Mouse (Mus musculus) right cerebral cortex, postnatal 4 days (tissue): ENCODE measurements at regions not wholly inside any gene's neighbourhood (a gene's known extent, or its start where the extent isn't known, plus 50 kb on each side); places are given as distances from the start of the nearest gene placed in this dataset.

Experiments used
- DNase-seq: peaks from one replicate; pipeline ENCODE4 v3.0.0-alpha.2; 2022

DNA sequence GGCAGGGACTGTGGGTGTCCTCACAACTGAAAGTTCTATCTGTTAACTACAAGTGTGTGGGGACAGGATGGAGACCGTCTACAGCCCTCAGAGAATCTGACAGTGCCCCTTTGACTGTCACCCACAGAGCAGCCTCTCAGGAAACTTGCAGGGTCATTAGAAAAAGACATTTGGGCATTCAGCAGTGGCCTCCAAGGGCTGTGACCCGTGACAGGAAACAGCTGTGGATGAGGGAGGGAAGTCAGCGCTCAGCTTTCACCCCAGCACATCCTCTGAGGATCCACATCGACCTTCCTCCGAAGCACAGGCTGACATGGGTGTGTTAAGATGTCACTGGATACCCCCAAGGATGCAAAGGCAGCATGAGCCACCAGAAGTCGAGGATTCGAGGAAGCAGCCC, 106.3 kb upstream of the Sulf2 start:
- DNase-seq, result no peak

DNA sequence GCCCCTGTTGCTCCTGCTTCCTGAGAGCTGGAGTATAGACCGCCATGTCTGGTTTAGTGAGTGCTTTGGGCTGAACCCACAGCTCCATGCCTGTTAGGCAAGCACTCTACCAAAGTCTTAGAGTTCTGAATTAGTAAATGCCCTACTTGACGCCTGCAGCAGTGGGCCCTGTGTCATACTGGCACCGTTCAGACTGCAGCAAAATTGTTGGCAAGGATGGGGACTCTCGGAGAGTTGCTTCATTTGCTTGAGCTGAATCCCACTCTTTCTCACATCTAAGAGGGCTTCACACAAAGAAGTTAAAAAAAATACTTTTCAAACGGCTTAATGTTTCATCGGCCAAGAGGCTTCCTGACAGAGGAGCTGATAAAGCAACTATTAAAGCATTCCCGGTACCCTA, 105.6 kb upstream of the Sulf2 start:
- no peak for DNase-seq

DNA sequence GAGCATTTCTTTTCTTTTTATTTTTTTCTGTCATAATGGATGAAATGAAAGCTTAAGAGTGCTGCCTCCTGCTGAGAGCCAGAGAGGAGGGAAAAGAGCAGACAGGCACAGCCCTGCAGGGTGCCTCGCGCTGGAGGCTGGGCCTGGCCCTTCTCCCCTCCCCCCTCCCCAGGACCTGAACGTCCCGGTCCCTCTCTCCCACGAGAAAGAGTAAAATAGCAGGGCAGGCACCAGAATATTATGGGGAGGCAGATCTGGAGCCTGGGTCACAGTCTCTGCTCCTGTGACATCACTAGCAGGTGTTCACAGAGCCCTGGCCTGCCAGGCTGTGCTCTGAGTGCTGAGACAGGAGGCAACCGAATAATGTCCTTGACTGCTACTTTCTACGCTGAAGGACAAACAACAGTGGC, 103.3 kb upstream of the Sulf2 start:
- DNase-seq, result no peak

DNA sequence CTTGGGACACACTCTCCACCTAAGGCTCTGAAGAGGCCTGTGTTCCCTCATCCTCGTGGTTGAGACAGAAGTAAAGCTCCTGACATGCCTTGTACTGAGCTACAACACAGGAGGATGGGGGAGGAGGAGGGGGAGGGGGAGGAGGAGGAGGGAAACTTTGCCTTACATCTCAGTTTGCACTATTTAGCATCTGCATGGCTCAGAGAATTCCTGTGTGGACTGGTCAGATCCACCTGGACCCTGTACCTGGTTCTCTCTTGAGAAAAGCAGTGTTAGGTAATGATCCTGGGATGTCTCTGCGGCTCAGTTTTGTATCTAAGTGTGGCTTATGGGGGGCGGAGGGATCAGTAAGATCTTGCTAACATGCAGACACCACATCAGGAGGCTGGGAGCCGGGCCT, 102.2 kb upstream of the Sulf2 start:
- DNase-seq, result no peak

DNA sequence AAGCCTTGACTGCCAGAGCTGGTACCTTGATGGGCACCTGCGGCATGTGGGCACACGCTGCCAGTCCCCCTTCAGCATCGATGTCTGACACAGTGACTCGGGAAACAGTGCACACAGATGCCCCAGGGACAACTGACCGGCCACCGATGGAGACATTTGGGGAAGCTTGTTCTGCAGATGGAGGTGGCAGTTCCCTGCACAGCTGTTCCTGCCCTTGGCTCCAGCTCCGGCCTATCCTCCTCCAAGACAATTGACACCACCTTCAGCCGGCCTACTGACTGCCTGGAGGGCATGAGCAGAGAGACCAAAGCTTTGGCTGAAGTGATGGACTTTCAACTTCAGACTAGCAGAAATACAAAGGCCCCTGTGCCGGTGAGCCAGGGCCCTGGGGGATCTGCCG, 100.7 kb upstream of the Sulf2 start:
- no peak for DNase-seq

DNA sequence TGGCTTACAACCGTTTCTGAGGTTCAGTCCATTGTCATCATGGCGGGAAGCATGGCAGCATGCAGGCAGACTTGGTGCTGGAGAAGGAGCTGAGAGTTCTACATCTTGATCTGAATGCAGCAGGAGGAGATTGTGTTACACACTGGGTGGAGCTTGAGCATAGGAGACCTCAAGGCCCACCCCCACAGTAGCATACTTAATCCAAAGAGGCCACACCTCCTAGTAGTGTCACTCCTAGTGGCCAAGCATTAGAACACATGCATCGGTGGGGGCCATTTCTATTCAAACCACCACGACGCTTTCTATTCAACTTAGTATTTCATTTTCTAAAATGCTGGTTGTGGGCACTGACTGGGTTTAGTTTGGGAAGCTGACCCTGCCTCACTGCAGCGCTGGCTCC, 99.1 kb upstream of the Sulf2 start:
- DNase-seq, result no peak

DNA sequence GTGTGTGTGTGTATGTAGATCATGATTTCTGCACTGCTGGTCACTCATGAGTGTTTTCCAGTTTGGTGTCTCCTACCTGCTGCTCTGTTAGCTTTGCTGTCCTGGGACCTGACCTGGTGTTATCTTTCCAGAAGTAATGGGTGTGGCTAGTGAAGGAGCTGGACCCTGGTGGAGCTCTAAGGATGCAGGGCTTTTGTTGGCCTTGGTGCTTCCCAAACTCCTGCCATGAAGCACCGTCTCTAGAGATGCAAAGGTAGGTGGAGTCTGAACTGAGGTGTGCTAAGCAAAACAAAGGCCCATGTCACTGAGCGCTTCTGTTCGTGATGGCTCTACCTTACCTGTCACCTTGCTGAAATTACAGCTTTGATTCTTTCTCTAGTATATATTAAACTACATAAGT, 96.6 kb upstream of the Sulf2 start:
- no peak for DNase-seq

DNA sequence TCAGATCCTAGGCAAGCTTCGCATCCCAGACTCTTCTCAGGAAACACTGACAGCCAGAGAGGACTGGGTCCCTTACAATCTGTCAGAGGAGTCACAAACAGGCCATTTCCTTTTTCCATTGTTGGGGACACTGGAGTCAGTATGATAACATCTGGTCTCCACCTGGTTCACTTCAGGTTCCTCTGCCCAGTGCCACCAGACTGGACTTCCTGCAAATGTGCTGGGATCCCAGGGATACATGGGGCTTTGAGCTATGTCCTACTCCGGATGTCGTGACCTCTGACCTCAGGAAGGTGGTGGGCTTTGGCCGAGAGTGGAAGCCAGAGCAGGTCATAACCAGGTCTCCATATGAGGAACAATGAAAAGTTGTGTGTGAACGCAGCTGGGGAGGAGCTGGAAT, 96.0 kb upstream of the Sulf2 start:
- DNase-seq, result no peak

DNA sequence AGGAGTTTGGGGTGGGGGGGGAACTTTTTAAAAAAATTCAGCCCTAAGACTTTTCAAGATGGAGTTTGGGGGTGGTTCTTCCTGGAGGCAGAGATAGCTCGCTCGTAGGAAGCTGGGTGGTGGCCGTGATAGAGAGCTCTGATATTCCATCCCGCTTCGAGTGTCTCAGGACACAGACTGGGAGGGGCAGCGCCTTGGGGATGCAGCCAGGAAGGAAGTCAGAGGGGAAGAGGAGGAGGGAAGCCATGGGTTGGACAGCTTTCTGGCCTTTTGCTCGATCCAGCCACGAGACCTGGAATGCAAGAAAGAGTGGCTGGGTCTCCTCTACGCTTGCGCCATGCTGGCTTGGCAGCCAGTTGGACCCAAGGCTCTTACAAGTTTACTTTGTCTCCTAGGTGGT, 95.1 kb upstream of the Sulf2 start:
- no peak for DNase-seq

DNA sequence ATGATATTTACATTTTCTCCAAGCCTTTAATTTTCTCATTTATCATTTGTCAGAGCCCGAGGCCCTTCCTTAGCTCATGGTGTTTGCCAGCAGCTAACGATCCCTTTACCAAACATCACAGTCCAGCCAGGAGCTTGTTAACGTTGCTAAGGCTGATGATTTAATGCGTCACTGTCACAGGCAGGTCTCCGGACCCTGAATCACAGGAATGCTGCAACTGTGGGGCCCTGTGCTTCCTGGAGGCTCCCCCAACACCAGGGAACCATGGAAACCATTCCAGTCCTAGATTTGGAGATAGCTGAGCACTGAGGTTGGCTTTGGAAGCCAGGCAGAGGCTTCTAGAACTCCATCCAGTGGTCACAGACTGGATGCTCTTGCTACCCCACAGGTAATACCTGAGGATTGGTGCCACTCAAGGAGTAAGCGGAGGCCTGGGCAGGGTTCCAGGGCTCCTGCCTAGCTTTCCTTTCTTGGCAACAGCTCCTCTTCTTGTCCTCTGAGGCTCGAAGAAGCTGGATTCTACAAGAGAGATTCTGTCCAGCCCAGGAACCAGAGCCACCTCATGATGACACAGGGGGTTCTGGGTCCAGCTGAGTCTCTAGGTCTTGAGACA, 94.0 kb upstream of the Sulf2 start:
- no peak for DNase-seq

DNA sequence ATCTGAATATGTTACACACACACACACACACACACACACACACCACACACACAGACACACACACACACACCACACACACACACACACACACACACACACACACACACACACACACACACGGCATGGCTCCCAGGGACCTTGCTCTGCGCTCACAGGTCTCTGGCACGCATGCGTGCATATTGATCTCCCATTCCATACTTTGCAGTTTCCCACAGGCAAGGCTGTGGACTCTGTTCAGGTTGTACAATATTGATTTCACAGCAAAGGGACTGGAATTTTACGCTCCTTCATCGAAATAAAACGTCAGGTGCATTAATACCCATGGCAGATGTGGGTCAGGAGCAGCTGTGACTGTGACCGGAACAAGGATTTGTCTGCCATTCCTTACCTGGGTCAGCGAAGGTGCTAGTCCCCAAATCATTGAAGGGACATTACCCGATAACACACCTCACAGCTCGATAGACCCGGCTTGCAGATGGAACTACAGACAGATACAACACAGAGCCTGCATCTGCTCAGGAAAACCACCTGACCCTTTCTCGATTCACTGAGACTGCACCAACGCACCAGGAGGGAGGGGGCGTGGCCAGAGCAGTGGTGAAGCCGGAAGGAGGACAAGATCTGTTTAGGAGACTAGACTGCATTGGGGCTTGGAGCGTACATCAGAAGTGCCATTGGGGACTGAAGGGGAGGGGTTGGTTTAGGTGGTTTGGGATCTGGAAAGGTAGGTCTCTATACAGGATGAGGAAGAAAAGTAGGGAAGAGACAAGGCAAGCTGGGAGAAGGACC, 91.1 kb upstream of the Sulf2 start:
- no peak for DNase-seq

DNA sequence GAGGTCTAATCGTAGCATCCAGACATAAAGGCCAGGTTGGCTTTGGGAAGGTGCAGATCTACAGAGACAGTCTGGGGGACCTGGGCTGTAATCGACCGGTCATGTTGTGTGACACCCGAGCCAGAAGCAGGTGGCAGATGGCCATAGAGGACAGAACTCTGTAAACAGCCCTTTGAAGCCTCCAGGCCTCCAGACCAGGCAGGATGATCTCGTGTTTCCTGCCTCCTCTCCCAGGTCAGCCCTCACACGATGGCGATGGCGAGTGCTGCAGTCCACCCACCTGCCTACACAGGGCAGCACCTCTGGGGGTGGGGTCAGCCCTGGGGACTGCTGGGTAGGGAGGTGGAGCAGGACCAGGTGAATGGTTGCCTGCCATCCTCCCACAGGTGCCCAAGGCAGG, 89.8 kb upstream of the Sulf2 start:
- no peak for DNase-seq

DNA sequence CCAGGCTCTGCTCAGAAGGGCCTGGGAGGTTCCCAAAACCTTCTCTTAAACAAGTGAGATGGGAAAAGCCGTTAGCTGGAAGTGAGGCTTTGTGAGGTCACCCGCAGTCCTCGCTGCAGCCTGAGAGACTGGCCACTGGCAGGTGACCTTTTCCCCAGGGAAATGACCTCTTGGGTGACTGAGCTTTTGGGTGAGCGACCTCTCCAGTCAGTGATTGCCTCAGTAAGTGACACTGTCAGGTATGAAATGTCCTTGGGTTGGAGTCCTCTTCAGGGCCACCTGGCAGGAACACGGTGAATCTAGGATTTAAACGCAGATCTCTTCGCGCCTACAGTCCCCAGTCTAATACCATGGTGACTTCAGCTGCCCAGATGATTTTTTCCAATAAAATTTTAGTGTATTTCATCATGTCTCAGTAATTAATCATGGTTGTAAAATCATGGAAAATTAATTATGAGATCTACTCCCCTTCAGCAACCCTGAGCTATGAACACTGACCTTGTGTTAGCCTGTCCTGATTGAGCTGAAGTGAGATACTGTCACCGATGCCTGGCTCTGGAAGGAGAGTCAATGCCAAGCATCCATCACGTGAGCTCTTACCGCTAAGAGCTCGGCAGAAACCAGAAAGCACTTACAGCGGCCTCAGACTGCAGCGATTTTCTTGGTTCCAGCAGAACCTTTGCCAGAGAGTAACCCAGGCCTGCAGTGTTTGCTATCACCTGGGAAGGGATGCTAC, 87.5 kb upstream of the Sulf2 start:
- no peak for DNase-seq

DNA sequence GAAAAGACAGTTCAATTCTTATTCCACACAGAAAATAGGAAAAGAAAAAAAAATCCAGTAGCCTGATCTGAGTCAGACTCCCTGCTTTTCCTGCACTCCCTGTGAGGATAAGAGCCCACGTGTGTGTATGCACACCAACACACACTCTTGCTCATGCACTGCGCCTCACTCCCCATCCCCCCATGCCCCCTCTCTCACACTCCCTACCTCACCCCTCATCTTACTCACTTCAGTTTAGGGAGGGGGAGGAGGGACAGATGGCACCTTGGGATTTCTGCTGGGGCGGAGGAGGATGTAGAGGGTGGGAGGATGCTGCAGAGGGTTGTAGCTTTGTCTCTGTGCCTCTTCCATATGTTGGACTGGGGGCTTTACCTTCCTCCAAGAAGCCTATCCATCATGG, 85.8 kb upstream of the Sulf2 start:
- DNase-seq, result no peak

DNA sequence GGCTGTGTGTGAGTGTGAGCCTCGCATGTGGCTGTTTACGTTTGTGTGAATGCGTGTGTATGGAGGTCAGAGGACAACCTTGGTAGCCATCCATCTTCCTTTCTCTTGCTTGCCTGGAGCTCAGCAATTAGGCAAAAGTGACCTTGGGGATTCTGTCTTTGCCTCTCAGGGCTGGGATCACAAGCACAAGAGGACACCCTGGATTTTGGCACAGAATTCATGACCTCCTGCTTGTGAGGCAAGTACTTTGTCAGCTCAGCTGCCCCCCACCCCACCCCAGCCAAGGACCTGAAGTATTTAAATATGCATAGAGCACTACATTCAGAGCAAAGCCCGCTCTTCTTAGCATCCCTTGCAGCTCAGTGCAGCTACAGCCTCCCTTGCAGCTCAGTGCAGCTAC, 84.6 kb upstream of the Sulf2 start:
- DNase-seq, result no peak

DNA sequence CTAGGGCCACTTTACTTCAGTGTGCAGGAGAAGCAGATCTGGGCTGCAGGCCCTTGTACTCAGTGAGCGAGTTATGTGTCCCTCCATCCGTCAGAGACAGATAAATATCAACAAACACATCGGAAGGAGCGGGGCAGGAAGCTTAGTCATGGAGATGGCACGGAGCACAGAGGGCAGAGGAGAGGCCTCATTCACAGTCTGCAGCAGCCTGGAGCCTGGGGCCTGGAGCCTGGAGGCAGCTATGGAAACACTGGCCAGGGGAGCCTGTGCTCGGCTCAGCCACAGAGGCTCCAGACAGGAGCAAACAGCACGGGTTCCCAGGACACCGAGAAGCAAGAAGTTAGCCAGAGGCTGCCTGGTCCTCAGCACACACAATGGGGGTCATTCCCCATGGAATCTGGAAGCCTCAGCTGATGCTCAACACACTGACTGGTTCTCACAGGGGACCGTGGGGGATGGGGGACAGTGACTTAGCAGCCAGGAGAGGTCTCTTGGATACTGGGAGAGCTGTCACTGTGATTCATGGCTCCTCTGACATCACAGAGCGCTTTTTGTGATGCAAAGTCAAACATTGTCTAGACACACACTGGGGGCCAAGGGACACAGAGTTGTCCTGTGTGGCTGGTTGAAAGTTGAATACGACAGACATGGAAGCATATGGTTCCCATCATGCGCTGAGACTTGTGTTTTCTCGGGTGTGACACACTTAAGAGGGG, 82.2 kb upstream of the Sulf2 start:
- no peak for DNase-seq

DNA sequence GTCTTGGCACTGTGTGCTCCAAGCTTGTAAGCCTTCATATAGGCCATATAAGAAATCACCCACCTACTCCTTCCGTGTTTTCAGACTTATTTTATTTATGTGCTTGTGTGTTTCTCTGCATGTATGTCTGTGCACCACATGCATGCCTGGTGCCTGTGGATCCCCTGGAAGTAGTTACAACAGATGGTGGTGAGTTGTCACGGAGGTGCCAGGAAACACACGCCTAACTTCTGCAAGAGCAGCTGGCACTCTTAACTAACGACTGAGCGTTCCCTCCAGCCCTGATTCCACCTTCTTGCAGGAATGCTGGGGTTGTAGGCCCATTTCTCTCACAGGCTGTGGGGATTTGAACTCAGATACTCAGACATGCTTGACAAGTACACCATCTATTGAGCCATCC, 80.6 kb upstream of the Sulf2 start:
- no peak for DNase-seq

DNA sequence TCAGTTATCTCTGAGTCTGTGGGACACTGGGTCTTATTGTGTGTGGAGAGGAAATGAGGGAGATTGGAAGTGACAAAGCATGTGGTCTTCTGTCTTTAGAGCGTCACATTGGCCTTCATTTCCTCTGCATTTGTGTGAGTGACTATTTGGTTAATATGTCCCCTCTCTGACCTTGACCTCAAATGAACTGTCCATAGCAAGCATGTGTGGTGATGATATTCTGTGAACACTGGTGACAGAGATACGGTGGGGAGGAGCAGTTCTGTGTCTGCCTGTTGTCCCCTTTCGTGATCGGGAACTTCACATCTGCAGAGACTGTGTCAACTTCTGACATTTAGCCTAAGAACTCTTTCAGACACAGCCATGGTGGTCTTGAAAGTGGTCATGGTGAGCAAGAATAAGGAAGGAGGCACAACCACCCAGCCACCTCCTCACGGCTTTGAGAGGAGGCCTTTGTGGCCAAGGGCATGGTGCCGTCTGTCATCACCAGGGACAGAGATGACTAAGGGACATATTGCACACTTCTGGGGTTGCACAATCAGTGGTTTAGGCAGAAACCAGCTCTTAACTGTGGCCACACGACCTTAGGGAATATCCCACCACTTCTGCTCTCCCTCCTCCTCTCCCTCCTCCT, 79.2 kb upstream of the Sulf2 start:
- DNase-seq, result no peak

DNA sequence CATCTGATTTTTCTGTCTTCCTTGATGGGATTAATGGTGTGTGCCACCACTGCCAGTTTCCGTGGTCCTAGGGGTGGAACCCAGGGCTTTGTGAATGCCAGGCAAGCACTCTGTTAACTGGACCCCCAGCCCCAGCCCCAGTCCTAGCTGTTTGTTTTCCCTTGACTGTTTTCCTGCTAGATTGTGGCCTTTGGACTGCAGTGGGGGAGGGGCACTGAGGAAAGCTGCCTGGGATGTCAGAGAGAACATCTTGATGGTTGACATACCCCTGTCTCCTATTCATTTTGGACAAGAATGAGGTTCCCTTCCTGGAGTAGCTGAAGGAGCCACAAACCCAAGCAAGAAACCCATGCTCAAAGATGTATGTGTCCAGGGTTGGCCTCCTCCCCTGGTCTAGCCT, 77.8 kb upstream of the Sulf2 start:
- no peak for DNase-seq

DNA sequence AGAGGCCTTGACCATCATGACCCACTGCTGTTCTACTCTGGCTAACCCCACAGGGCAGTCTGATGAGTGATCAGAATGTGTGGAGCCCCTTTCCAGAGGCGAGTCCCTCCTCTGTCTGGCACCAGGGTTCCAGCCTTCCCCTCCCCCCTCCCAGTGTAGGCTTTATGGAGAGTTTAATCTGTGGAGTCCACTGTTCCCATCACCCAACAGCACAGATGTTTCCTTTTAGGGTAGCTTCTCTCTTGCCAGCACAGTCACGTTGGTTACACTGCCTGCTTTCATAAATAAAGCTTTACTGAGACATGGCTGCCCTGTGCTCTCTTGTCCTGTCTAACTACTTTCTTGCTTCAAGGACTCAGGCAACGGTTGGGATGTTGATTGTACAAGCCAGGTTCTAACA, 76.9 kb upstream of the Sulf2 start:
- DNase-seq, result no peak

DNA sequence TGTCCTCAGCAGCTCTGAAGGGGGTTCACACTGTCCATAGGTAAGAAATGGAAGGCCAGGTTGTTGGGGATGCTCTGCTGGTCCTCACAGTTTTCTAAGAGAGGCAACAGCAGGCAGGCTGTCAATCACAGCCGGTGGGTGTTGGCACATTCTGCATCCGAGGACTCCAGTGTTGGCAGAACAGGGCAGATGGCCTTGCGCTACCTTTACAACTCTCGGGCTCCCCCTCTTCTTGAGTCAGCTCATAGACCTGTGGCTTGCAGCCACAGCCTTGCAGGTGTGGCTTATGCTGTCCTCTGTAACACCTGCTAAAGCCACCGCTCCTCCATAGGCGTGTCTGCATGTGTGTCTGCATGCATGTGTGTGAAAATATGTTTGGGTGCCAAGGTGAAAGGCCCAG, 75.2 kb upstream of the Sulf2 start:
- no peak for DNase-seq

DNA sequence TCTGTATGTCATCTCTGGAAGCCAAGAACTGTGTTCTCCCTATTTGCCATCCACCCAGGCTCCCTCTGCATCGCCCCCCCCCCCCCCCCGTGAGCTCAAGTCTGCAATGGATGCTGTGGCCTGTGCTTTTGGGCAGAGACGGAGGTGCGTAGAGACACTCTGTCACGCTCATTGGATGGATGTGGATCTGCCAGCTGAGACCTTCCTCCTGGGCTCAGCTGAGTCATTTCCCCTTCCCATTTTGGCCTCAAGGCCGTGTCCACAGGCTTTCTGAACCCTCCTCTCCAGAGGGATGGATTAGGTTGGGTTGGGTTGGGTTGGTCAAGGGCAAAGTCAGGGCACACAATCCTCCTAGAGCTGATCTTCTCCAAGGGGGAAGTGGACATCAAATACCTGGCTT, 72.9 kb upstream of the Sulf2 start:
- no peak for DNase-seq

DNA sequence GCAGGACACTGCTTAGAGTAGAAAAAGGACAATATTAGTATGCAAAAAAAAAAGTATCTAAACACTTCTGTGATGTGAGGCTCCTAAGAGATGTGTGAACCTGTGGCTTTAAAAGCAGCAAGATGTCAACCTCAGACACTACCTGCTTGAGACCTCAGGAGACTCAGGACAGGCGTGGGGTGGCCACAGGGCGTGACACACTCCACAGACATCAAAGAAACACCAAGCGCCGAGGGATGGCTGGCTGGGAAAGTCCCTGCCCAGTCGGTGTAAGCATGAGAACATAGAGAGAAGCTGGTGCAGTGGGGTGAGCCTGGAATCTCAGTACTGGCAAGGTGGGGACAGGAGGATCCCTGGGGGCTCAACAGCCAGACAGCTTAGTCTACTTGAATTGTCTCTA, 72.0 kb upstream of the Sulf2 start:
- no peak for DNase-seq
